Comparison of ENCODE assay signal across 18 mouse cellular contexts in the genomic region with DNA sequence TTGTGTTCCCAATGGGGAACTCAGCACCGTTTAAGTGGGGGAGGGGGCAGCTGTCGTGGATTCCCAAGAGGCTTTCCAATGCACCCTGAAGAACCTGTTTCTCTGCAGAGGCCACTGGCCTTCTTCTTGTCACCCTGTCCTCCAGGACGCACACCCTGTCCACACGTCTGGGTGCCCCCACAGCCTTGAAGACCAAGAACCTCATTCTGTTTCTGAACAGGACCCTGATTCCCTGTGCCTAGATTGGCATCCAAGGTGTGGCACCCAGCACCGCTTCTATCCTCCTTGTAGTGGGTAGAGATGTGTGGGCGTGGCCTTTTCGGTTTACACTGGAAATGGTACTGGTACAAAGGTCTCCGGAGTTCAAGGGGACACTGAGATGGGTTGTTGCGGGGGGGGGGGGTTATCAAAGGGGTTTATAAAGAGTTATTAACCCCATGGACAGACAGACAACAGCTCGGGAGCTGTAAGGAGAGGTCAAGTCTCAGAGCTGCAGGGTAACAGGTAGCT. TPM values are rescaled to one million over a fixed set of nuclear protein-coding genes. Genes with fewer than 3 reads are reported as not detected.
DNase-seq lines count a peak whose midpoint lies in the region; ATAC-seq and TF ChIP-seq lines count a peak whose summit lies in the region.
"Had no signal": no experiment of that assay in that cellular context is flagged by ENCODE, and none has a peak within 500 bp of the region (broad histone marks: within the 10 kb centered on the region; RNA-seq: fewer than 3 reads in every experiment).

No protein-coding gene starts in this region.

- H3K36me3 ChIP-seq in kidney, adult 2 months (ENCODE audit: control insufficient read depth, insufficient read depth, low read length): no peaks in the 10 kb centered on the region
- no peaks in the 10 kb centered on the region for H3K36me3 ChIP-seq in lung, postnatal 0 days (ENCODE audit: insufficient read depth, low read length)
- no peaks in the 10 kb centered on the region for H3K36me3 ChIP-seq in kidney, embryonic 16.5 days (ENCODE audit: insufficient read depth, low read length)
- H3K36me3 ChIP-seq in stomach, postnatal 0 days (ENCODE audit: control insufficient read depth, insufficient read depth, low read length): no peaks in the 10 kb centered on the region
- H3K36me3 ChIP-seq: hindbrain, embryonic 15.5 days; midbrain, embryonic 12.5 days had no signal

- no peak for TF ChIP-seq EP300 in lung, postnatal 0 days (IDR thresholded peaks at IDR 0.05)
- TF ChIP-seq EP300 in stomach, postnatal 0 days (optimal IDR thresholded peaks at IDR 0.05): no peak

- peaks cover 19% of the 10 kb centered on the region for H3K4me1 ChIP-seq in kidney, adult 2 months (ENCODE audit: control insufficient read depth, insufficient read depth, low read length)
- H3K4me1 ChIP-seq in lung, postnatal 0 days (ENCODE audit: insufficient read depth, low read depth, low read length): peaks cover 6% of the 10 kb centered on the region; the same call in 1 of the 2 replicates
- peaks cover 29% of the 10 kb centered on the region for H3K4me1 ChIP-seq in kidney, embryonic 16.5 days (ENCODE audit: insufficient read depth, low read length)
- H3K4me1 ChIP-seq in stomach, postnatal 0 days (replicated peaks; ENCODE audit: control insufficient read depth, insufficient read depth): peaks cover 4% of the 10 kb centered on the region; the same call in 1 of the 2 replicates

- H3K27ac ChIP-seq in kidney, adult 2 months (ENCODE audit: insufficient read depth, low read depth, low read length): peak overlapping the region; percentile 97
- no peak overlapping the region for H3K27ac ChIP-seq in lung, postnatal 0 days (ENCODE audit: low read length)
- peak overlapping the region; percentile 79; the same call in 1 of the 2 replicates for H3K27ac ChIP-seq in kidney, embryonic 16.5 days (ENCODE audit: low read length)
- H3K27ac ChIP-seq in stomach, postnatal 0 days (replicated peaks): peak overlapping the region; percentile 72; the same call in 1 of the 2 replicates
- H3K27ac ChIP-seq: hindbrain, embryonic 15.5 days; liver, embryonic 14.5 days; midbrain, embryonic 12.5 days had no signal

- DNase-seq in kidney, adult 2 months: peak; percentile 53
- DNase-seq in kidney, postnatal 4 days: no peak
- no peak for DNase-seq in lung, postnatal 0 days (ENCODE audit: low spot score)
- no peak for DNase-seq in lung, postnatal 4 days
- DNase-seq in stomach, postnatal 0 days (ENCODE audit: low spot score): no peak
- DNase-seq in cerebellum, postnatal 4 days (ENCODE audit: low spot score in 2 of 2): no peak
- no peak for DNase-seq in T-cell, adult 2 months (ENCODE audit: low spot score)
- DNase-seq: adrenal gland, postnatal 25 days; cerebellum, adult 9-11 months; right cerebral cortex, postnatal 14 days had no signal

- TF ChIP-seq CTCF in kidney, adult 2 months (conservative IDR thresholded peaks at IDR 0.05; ENCODE audit: insufficient read depth, insufficient read length, low read depth, low read length): no peak
- no peak for TF ChIP-seq CTCF in lung, postnatal 0 days (IDR thresholded peaks at IDR 0.05)
- no peak for TF ChIP-seq CTCF in stomach, postnatal 0 days (IDR thresholded peaks at IDR 0.05; ENCODE audit: low read depth)

- H3K4me2 ChIP-seq in lung, postnatal 0 days (replicated peaks; ENCODE audit: low read depth, low read length): 0 out of 2 replicates have a peak overlapping the region, but pooled peaks have one; percentile 39
- no peak overlapping the region for H3K4me2 ChIP-seq in kidney, embryonic 16.5 days (replicated peaks; ENCODE audit: low read depth, low read length)
- H3K4me2 ChIP-seq in stomach, postnatal 0 days (replicated peaks; ENCODE audit: low read depth): peak overlapping the region; percentile 56
- H3K4me2 ChIP-seq: hindbrain, embryonic 15.5 days; midbrain, embryonic 12.5 days had no signal

- no peak overlapping the region for H3K9ac ChIP-seq in lung, postnatal 0 days (replicated peaks; ENCODE audit: low read depth)
- H3K9ac ChIP-seq in kidney, embryonic 16.5 days (replicated peaks; ENCODE audit: low read length): 0 out of 2 replicates have a peak overlapping the region, but pooled peaks have one; percentile 56
- no peak overlapping the region for H3K9ac ChIP-seq in stomach, postnatal 0 days (ENCODE audit: low read length)
- H3K9ac ChIP-seq: hindbrain, embryonic 15.5 days; liver, embryonic 14.5 days; midbrain, embryonic 12.5 days had no signal

- no peaks in the 10 kb centered on the region for H3K27me3 ChIP-seq in kidney, adult 2 months (replicated peaks; ENCODE audit: control insufficient read depth, insufficient read depth, low read length)
- no peaks in the 10 kb centered on the region for H3K27me3 ChIP-seq in lung, postnatal 0 days (replicated peaks; ENCODE audit: insufficient read depth, low read length)
- H3K27me3 ChIP-seq in kidney, embryonic 16.5 days (ENCODE audit: insufficient read depth, low read length): peaks cover 4% of the 10 kb centered on the region
- H3K27me3 ChIP-seq in stomach, postnatal 0 days (ENCODE audit: control insufficient read depth, insufficient read depth, low read length): no peaks in the 10 kb centered on the region

- no peak for TF ChIP-seq POLR2A in kidney, adult 2 months (IDR thresholded peaks at IDR 0.05; ENCODE audit: low read depth, low read length)

- peak overlapping the region; percentile 83 for H3K4me3 ChIP-seq in kidney, adult 2 months (ENCODE audit: insufficient read depth, low read depth, low read length)
- H3K4me3 ChIP-seq in lung, postnatal 0 days (ENCODE audit: low read depth, low read length): no peak overlapping the region
- H3K4me3 ChIP-seq in kidney, embryonic 16.5 days (ENCODE audit: low read length): no peak overlapping the region
- H3K4me3 ChIP-seq in stomach, postnatal 0 days (ENCODE audit: low read depth, low read length): no peak overlapping the region
- H3K4me3 ChIP-seq: hindbrain, embryonic 15.5 days; midbrain, embryonic 12.5 days; myocyte had no signal

- no peaks in the 10 kb centered on the region for H3K9me3 ChIP-seq in lung, postnatal 0 days (ENCODE audit: low read length)
- no peaks in the 10 kb centered on the region for H3K9me3 ChIP-seq in kidney, embryonic 16.5 days (ENCODE audit: low read length)
- H3K9me3 ChIP-seq in stomach, postnatal 0 days (ENCODE audit: control insufficient read depth, low read length): no peaks in the 10 kb centered on the region
- H3K9me3 ChIP-seq: hindbrain, embryonic 15.5 days; midbrain, embryonic 12.5 days had no signal

- ATAC-seq in lung, postnatal 0 days: peak; percentile 7
- ATAC-seq in kidney, embryonic 16.5 days (ENCODE audit: low FRiP score, low TSS enrichment): no peak
- peak; percentile 6; the same call in 1 of the 2 replicates for ATAC-seq in stomach, postnatal 0 days (ENCODE audit: low FRiP score, low TSS enrichment)

- 50% methylated on average over 10 of the region's 10 CpGs for WGBS in kidney, adult 2 months
- WGBS in lung, postnatal 0 days: 59% methylated on average over 10 of the region's 10 CpGs
- WGBS in kidney, embryonic 16.5 days: 70% methylated on average over 10 of the region's 10 CpGs
- 57% methylated on average over 10 of the region's 10 CpGs for WGBS in stomach, postnatal 0 days

RNA-seq across cellular contexts. Expression of a gene that starts 0.5 kb away (rescaled TPM):
- polyA plus RNA-seq in kidney, adult 2 months (2012; rRNA removed): 34.4 and 35.9 TPM in 2 replicates
- polyA plus RNA-seq in lung, postnatal 0 days (2015; fragmentation: Nextera tagmentation; extraction: Ambion mirVana): 1.6 and 2.0 TPM in 2 replicates
- 10.8 and 12.0 TPM in 2 replicates for polyA plus RNA-seq in kidney, embryonic 16.5 days (2015; fragmentation: Nextera tagmentation; extraction: Ambion mirVana)
- 4.6 and 5.7 TPM in 2 replicates for polyA plus RNA-seq in stomach, postnatal 0 days (2015; fragmentation: Nextera tagmentation; extraction: Ambion mirVana)
- polyA plus RNA-seq: midbrain, embryonic 12.5 days; myocyte had no signal

RNA-seq across cellular contexts. Expression of a gene that starts 17.0 kb away (rescaled TPM):
- not detected in 2 replicates for polyA plus RNA-seq in kidney, adult 2 months (2012; rRNA removed)
- polyA plus RNA-seq in lung, postnatal 0 days (2015; fragmentation: Nextera tagmentation; extraction: Ambion mirVana): not detected in 2 replicates
- not detected in 2 replicates for polyA plus RNA-seq in kidney, embryonic 16.5 days (2015; fragmentation: Nextera tagmentation; extraction: Ambion mirVana)
- polyA plus RNA-seq in stomach, postnatal 0 days (2015; fragmentation: Nextera tagmentation; extraction: Ambion mirVana): not detected in 2 replicates
- polyA plus RNA-seq: C2C12; gonadal fat pad, adult 2 months; heart, postnatal 0 days; hindbrain, embryonic 15.5 days; liver, embryonic 14.5 days; midbrain, embryonic 12.5 days; myocyte had no signal

RNA-seq across cellular contexts. Expression of a gene that starts 28.6 kb away (rescaled TPM):
- polyA plus RNA-seq in kidney, adult 2 months (2012; rRNA removed): 9.4 and 11.4 TPM in 2 replicates
- 83.1 and 101 TPM in 2 replicates for polyA plus RNA-seq in lung, postnatal 0 days (2015; fragmentation: Nextera tagmentation; extraction: Ambion mirVana)
- polyA plus RNA-seq in kidney, embryonic 16.5 days (2015; fragmentation: Nextera tagmentation; extraction: Ambion mirVana): 45.9 and 50.8 TPM in 2 replicates
- polyA plus RNA-seq in stomach, postnatal 0 days (2015; fragmentation: Nextera tagmentation; extraction: Ambion mirVana): 69.4 and 79.0 TPM in 2 replicates

RNA-seq across cellular contexts. Expression of a gene that starts 55.1 kb away (rescaled TPM):
- 4.6 and 5.7 TPM in 2 replicates for polyA plus RNA-seq in kidney, adult 2 months (2012; rRNA removed)
- 2.4 and 2.7 TPM in 2 replicates for polyA plus RNA-seq in lung, postnatal 0 days (2015; fragmentation: Nextera tagmentation; extraction: Ambion mirVana)
- 0.26 and 0.82 TPM in 2 replicates for polyA plus RNA-seq in kidney, embryonic 16.5 days (2015; fragmentation: Nextera tagmentation; extraction: Ambion mirVana)
- 8.8 and 9.8 TPM in 2 replicates for polyA plus RNA-seq in stomach, postnatal 0 days (2015; fragmentation: Nextera tagmentation; extraction: Ambion mirVana)
